8 mouse cellular contexts compared by ENCODE assay signal in the genomic region with DNA sequence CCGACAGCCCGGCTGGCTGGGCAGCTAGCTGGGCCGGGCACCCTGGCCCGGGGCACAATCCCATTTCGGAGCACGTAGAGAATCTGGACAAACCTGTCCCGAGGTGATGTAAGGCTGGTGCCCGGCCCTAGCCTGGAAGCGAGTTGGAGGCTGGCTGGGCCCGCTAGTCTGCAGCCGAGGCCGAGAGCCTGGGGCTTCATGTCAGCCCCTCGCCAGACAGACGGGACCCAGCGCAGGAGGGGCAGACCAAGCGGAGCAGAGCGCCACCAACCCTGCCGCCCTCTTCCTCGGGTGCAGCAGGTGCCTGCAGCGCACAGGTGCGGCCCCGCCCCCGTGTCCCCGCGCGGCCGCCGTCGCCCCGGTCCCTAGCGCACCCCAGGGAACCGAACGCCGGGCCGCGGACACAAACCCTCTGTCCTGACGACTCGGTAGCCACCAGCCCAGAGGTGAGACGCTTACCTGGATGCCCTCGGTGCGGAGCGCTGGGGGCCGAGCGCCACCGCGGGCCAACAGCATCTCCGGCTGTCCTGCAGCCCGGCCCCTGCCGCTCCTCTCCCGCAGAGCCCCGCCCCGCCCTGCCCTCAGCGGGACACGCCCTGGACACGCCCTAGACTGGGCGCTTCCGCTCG.
A peak's percentile ranks its signal among the peaks of the same experiment; 100 is the strongest.
DNase-seq lines count a peak whose midpoint lies in the region; ATAC-seq and TF ChIP-seq lines count a peak whose summit lies in the region.

No protein-coding gene starts in this region.

- peak; percentile 75 for TF ChIP-seq POLR2A in embryonic fibroblast, embryonic 13.5 days (IDR thresholded peaks at IDR 0.05; ENCODE audit: low read depth, low read length)

- ATAC-seq in intestine, embryonic 16.5 days: peak; percentile 82
- peak; percentile 60; the same call in 1 of the 2 replicates for ATAC-seq in midbrain, embryonic 14.5 days (ENCODE audit: low FRiP score, low TSS enrichment)

- no peak for TF ChIP-seq CTCF in embryonic fibroblast, embryonic 13.5 days (IDR thresholded peaks at IDR 0.05; ENCODE audit: borderline replicate concordance, insufficient read depth, low read length)

- H3K4me3 ChIP-seq in embryonic fibroblast, embryonic 13.5 days (ENCODE audit: insufficient read depth, low read length): peak overlapping the region; percentile 70
- H3K4me3 ChIP-seq in intestine, embryonic 16.5 days (ENCODE audit: low read length): peak overlapping the region; percentile 79
- H3K4me3 ChIP-seq in midbrain, embryonic 14.5 days (replicated peaks; ENCODE audit: low read depth, low read length): peak overlapping the region; percentile 97

- H3K27ac ChIP-seq in embryonic fibroblast, embryonic 13.5 days (ENCODE audit: insufficient read depth, low read length): no peak overlapping the region
- peak overlapping the region; percentile 52; the same call in 1 of the 2 replicates for H3K27ac ChIP-seq in intestine, embryonic 16.5 days (ENCODE audit: low read length)
- peak overlapping the region; percentile 83 for H3K27ac ChIP-seq in midbrain, embryonic 14.5 days (replicated peaks; ENCODE audit: low read depth, low read length)

- peak overlapping the region; percentile 88 for H3K4me2 ChIP-seq in intestine, embryonic 16.5 days (ENCODE audit: low read depth, low read length)
- H3K4me2 ChIP-seq in midbrain, embryonic 14.5 days (ENCODE audit: low read length): peak overlapping the region; percentile 87

- peak overlapping the region; percentile 77 for H3K9ac ChIP-seq in intestine, embryonic 16.5 days (ENCODE audit: low read depth, low read length)
- H3K9ac ChIP-seq in midbrain, embryonic 14.5 days (replicated peaks; ENCODE audit: low read length): peak overlapping the region; percentile 84

- no peaks in the 10 kb centered on the region for H3K36me3 ChIP-seq in intestine, embryonic 16.5 days (ENCODE audit: control insufficient read depth, insufficient read depth, low read length)
- H3K36me3 ChIP-seq in midbrain, embryonic 14.5 days (ENCODE audit: control insufficient read depth, insufficient read depth, low read length): peaks cover 23% of the 10 kb centered on the region

- WGBS in intestine, embryonic 16.5 days: under 1% methylated on average over 56 of the region's 58 CpGs
- under 1% methylated on average over 57 of the region's 58 CpGs for WGBS in midbrain, embryonic 14.5 days

- H3K27me3 ChIP-seq in intestine, embryonic 16.5 days (replicated peaks; ENCODE audit: control insufficient read depth, insufficient read depth, low read length): no peaks in the 10 kb centered on the region
- H3K27me3 ChIP-seq in midbrain, embryonic 14.5 days (ENCODE audit: control insufficient read depth, insufficient read depth, low read length): no peaks in the 10 kb centered on the region

- no peaks in the 10 kb centered on the region for H3K9me3 ChIP-seq in intestine, embryonic 16.5 days (ENCODE audit: control insufficient read depth, low read length)
- no peaks in the 10 kb centered on the region for H3K9me3 ChIP-seq in midbrain, embryonic 14.5 days (ENCODE audit: control insufficient read depth, low read length)

- H3K4me1 ChIP-seq in embryonic fibroblast, embryonic 13.5 days (ENCODE audit: control insufficient read depth, insufficient read depth, low read length): peaks cover 10% of the 10 kb centered on the region; the same call in 1 of the 2 replicates
- peaks cover 7% of the 10 kb centered on the region for H3K4me1 ChIP-seq in intestine, embryonic 16.5 days (ENCODE audit: control insufficient read depth, insufficient read depth, low read length)
- peaks cover 10% of the 10 kb centered on the region for H3K4me1 ChIP-seq in midbrain, embryonic 14.5 days (ENCODE audit: control insufficient read depth, insufficient read depth, low read length)

- DNase-seq in embryo, embryonic 10 days (ENCODE audit: low spot score): peak; percentile 48
- DNase-seq in embryo, embryonic 11 days: no peak
- peak; percentile 100 for DNase-seq in A20 (ENCODE audit: low read depth, low spot score)
- no peak for DNase-seq in midbrain, embryonic 14.5 days
- no peak for DNase-seq in retina, embryonic 14.5 days (ENCODE audit: low spot score)
- no peak for DNase-seq in ovary, adult 18-20 months (ENCODE audit: low spot score)

Comparison
In these comparisons a context has a peak if more than half of its experiments do, and no peak if none do; other contexts are left out.
1. DNase-seq: peak in embryo, embryonic 10 days (single experiment) and A20 (single experiment); none in embryo, embryonic 11 days (single experiment), midbrain, embryonic 14.5 days (single experiment), retina, embryonic 14.5 days (single experiment) and ovary, adult 18-20 months (single experiment).
2. Peak in every context shown above with its lines, with median percentiles within 50 percentile points of each other: H3K4me3 ChIP-seq.